Mouse (Mus musculus) right cerebral cortex, postnatal 4 days (tissue): Measurements from ENCODE around the gene Pde7b.
"Not testable (repeated sequence)": the region's sequence is repeated elsewhere in the genome, so short reads cannot be mapped to it uniquely, and the experiment has no call there.

Source experiments
- DNase-seq: peaks from one replicate; pipeline ENCODE4 v3.0.0-alpha.2; 2022

Pde7b gene

GRCm38 (mm10) chr10:20547951-20548551 lies 176.8 kb downstream of the Pde7b start:
- DNase-seq: peak; percentile 41

GRCm38 (mm10) chr10:20543121-20543520 lies 181.8 kb downstream of the Pde7b start:
- no peak for DNase-seq

GRCm38 (mm10) chr10:20533811-20534210 lies 191.1 kb downstream of the Pde7b start:
- DNase-seq: no peak

- no peak for DNase-seq
Observed at GRCm38 (mm10) chr10:20531921-20532320, 193.0 kb downstream of the Pde7b start.

GRCm38 (mm10) chr10:20528544-20529411 lies 196.1 kb downstream of the Pde7b start:
- peak; percentile 32 for DNase-seq

- no peak for DNase-seq
Observed at GRCm38 (mm10) chr10:20527737-20528136, 197.1 kb downstream of the Pde7b start.

- no peak for DNase-seq
Observed at GRCm38 (mm10) chr10:20518529-20518889, 206.4 kb downstream of the Pde7b start.

GRCm38 (mm10) chr10:20517756-20518528 lies 206.9 kb downstream of the Pde7b start:
- DNase-seq: not testable (repeated sequence)

GRCm38 (mm10) chr10:20513891-20514290 lies 211.0 kb downstream of the Pde7b start:
- no peak for DNase-seq

- no peak for DNase-seq
Observed at GRCm38 (mm10) chr10:20513461-20513860, 211.4 kb downstream of the Pde7b start.

- no peak for DNase-seq
Observed at GRCm38 (mm10) chr10:20509819-20510218, 215.1 kb downstream of the Pde7b start.

- DNase-seq: no peak
Observed at GRCm38 (mm10) chr10:20508497-20508896, 216.4 kb downstream of the Pde7b start.

- no peak for DNase-seq
Observed at GRCm38 (mm10) chr10:20507732-20508412, 217.0 kb downstream of the Pde7b start.

- DNase-seq: no peak
Observed at GRCm38 (mm10) chr10:20507069-20507468, 217.8 kb downstream of the Pde7b start.

GRCm38 (mm10) chr10:20505454-20505853 lies 219.4 kb downstream of the Pde7b start:
- DNase-seq: no peak

GRCm38 (mm10) chr10:20504800-20505199 lies 220.1 kb downstream of the Pde7b start:
- DNase-seq: no peak

GRCm38 (mm10) chr10:20503265-20504025 lies 221.4 kb downstream of the Pde7b start:
- no peak for DNase-seq

- DNase-seq: no peak
Observed at GRCm38 (mm10) chr10:20501221-20501620, 223.7 kb downstream of the Pde7b start.

GRCm38 (mm10) chr10:20495051-20495450 lies 229.8 kb downstream of the Pde7b start:
- DNase-seq: no peak

- DNase-seq: no peak
Observed at GRCm38 (mm10) chr10:20493826-20494455, 230.9 kb downstream of the Pde7b start.

- DNase-seq: no peak
Observed at GRCm38 (mm10) chr10:20492216-20492964, 232.5 kb downstream of the Pde7b start.
